Mouse (Mus musculus): ENCODE results near the gene Mcam.

DNA sequence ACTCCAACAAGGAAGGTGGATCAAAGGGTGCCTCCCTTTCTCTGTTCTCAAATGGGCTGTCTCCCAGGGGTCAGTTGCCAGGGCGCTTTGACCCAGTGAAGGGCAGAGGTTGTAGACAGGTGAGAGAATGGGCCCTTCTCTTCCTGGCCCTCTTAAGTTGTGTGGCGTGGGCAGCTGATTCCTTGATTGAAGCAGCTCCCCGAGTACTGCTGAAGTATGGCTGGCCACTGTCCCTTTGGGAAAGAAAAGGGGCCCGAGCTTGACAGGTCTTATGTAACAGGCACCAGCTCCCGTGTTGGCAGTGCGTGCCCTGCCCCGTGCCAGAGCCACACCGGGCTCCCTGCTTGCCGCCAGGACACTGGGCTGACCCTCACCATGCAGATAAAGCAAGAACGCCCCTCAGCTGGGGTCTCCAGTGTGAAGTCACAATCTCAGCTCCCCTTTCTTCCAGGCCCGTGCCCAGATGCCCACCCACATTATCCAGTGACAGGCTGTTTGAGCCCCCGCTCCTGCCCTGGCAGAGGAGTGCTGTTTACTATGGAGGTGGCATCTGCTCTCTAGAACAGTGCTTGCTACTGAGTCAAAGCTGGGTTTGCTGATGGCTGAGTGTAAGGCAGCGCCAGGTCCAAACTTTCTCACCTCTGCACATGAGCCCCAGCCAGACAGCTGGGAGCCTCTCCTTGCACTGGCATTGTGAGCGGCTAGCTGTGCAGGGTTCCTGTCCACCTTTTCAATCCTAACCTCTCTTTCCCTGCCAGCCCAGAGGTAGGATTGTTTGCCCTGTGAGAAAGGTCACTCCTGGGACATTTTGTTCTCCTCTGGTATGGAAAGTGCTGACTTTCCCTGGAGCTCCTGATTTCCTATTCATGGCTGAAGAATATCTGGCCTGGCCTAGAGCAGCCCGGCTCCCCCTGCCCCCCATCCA lies 48.3 kb upstream of the Mcam start:
- no peak for TF ChIP-seq POLR2A (IDR thresholded peaks at IDR 0.05; ENCODE audit: control insufficient read depth, extremely low read depth, insufficient read depth, low read length, poor library complexity)
- TF ChIP-seq CTCF (IDR thresholded peaks at IDR 0.05; ENCODE audit: borderline replicate concordance, control insufficient read depth, extremely low read depth, insufficient read depth, low read length, poor library complexity), result no peak
